Mouse (Mus musculus): ENCODE data around the gene C1galt1.

GRCm38 (mm10) chr6:7832564-7833175 is 12.0 kb upstream of the C1galt1 start:
- no peak for TF ChIP-seq CTCF (IDR thresholded peaks at IDR 0.05; ENCODE audit: insufficient read depth, low read depth, low read length)
- no peak for TF ChIP-seq POLR2A (IDR thresholded peaks at IDR 0.05; ENCODE audit: insufficient read depth, low read depth, low read length)
